Mouse (Mus musculus) CH12.LX (cell line): ENCODE data around the gene Trpm3. TPM values are rescaled to one million over a fixed set of nuclear protein-coding genes. Genes with fewer than 3 reads are reported as not detected.

Experiments
- DNase-seq: peaks from one replicate; pipeline ENCODE4 v3.0.0-alpha.2; 2013; ENCODE audit errors: extremely low read depth
- H3K27ac ChIP-seq: 2 replicates; pipeline ENCODE4 v1.5.1; 2012; ENCODE audit warnings: low read depth, mild to moderate bottlenecking, control low read depth, moderate library complexity; ENCODE audit not compliant: insufficient read depth
- H3K27me3 ChIP-seq: replicated peaks from 2 replicates; pipeline ENCODE3; 2012; ENCODE audit warnings: inconsistent platforms
- H3K36me3 ChIP-seq, 2 experiments: replicated peaks in 1 of 2; 2 replicates each; pipeline versions ENCODE3 to v1.6.1; 2012; ENCODE audit warnings: inconsistent platforms in 1 of 2, low read length in 1 of 2, mild to moderate bottlenecking in 1 of 2, mixed read lengths in 1 of 2, moderate library complexity in 1 of 2; ENCODE audit not compliant: control insufficient read depth in 1 of 2, insufficient read depth in 1 of 2
- H3K4me1 ChIP-seq, 2 experiments: 2 replicates each; pipeline ENCODE4 v1.6.1; 2012; ENCODE audit warnings: inconsistent platforms in 1 of 2, moderate library complexity in 1 of 2; ENCODE audit not compliant: insufficient read depth in 2 of 2, control insufficient read depth in 1 of 2
- H3K4me2 ChIP-seq: 2 replicates; pipeline ENCODE4 v1.6.1; 2012; ENCODE audit warnings: low read depth, mild to moderate bottlenecking, control low read depth; ENCODE audit not compliant: poor library complexity, insufficient read depth, severe bottlenecking
- H3K4me3 ChIP-seq, 3 experiments: fragments of 150-350 bp in 1 of 3; sonication (generic) in 1 of 3; replicated peaks in 1 of 3; 2 replicates each; pipeline versions ENCODE3 to v1.5.1; 2011 to 2012; ENCODE audit warnings: low read depth in 2 of 3, low read length in 2 of 3, mild to moderate bottlenecking in 2 of 3, moderate library complexity in 2 of 3, control low read depth in 1 of 3, improper control_type of control experiment in 1 of 3, inconsistent platforms in 1 of 3, mixed read lengths in 1 of 3; ENCODE audit not compliant: poor library complexity in 1 of 3
- H3K79me2 ChIP-seq: replicated peaks from 2 replicates; pipeline ENCODE4 v1.6.1; 2012; ENCODE audit warnings: mild to moderate bottlenecking, moderate library complexity; ENCODE audit not compliant: control insufficient read depth, poor library complexity, insufficient read depth, severe bottlenecking; ENCODE audit errors: extremely low read depth
- H3K9ac ChIP-seq: 2 replicates; pipeline ENCODE4 v1.6.1; 2012; ENCODE audit warnings: low read depth, mild to moderate bottlenecking, control low read depth, moderate library complexity; ENCODE audit not compliant: insufficient read depth
- H3K9me3 ChIP-seq: replicated peaks from 2 replicates; pipeline ENCODE3; 2012; ENCODE audit warnings: low read length, inconsistent platforms, mixed read lengths
- CHD2 ChIP-seq: IDR thresholded peaks from 2 replicates; pipeline ENCODE4 v1.6.1; 2011; ENCODE audit warnings: low read length, improper control_type of control experiment
- CTCF ChIP-seq, 2 experiments: IDR thresholded peaks in 1 of 2; conservative IDR thresholded peaks in 1 of 2; 2 replicates each; pipeline ENCODE4 v1.5.1; 2011 to 2012; ENCODE audit warnings: low read depth in 2 of 2, low read length in 2 of 2, improper control_type of control experiment in 1 of 2, inconsistent platforms in 1 of 2, mild to moderate bottlenecking in 1 of 2, moderate library complexity in 1 of 2
- EP300 ChIP-seq: IDR thresholded peaks from 2 replicates; pipeline ENCODE4 v1.6.1; 2011; ENCODE audit warnings: low read length, improper control_type of control experiment
- ETS1 ChIP-seq: conservative IDR thresholded peaks from 2 replicates; pipeline ENCODE4 v1.6.1; 2012; ENCODE audit warnings: low read depth, mild to moderate bottlenecking, inconsistent platforms, low read length, improper control_type of control experiment, moderate library complexity
- GABPA ChIP-seq: IDR thresholded peaks from 2 replicates; pipeline ENCODE4 v1.6.1; 2012; ENCODE audit warnings: low read depth, low read length, improper control_type of control experiment, inconsistent platforms; ENCODE audit not compliant: insufficient replicate concordance
- IRF4 ChIP-seq: IDR thresholded peaks from 2 replicates; pipeline ENCODE4 v1.6.1; 2014; ENCODE audit warnings: low read depth, mild to moderate bottlenecking, inconsistent platforms, low read length, improper control_type of control experiment
- JUN ChIP-seq: IDR thresholded peaks from 2 replicates; pipeline ENCODE4 v1.6.1; 2011; ENCODE audit warnings: low read depth, mild to moderate bottlenecking, low read length, improper control_type of control experiment, moderate library complexity; ENCODE audit not compliant: insufficient read depth
- KAT2A ChIP-seq: IDR thresholded peaks from 2 replicates; pipeline ENCODE4 v1.6.1; 2012; ENCODE audit warnings: low read length, improper control_type of control experiment, inconsistent platforms; ENCODE audit not compliant: insufficient replicate concordance
- NELFE ChIP-seq: IDR thresholded peaks from 2 replicates; pipeline ENCODE4 v1.6.1; 2011; ENCODE audit warnings: low read depth, low read length, improper control_type of control experiment
- NRF1 ChIP-seq: IDR thresholded peaks from 2 replicates; pipeline ENCODE4 v1.6.1; 2014; ENCODE audit warnings: low read depth, mild to moderate bottlenecking, inconsistent platforms, low read length, improper control_type of control experiment, moderate library complexity
- PAX5 ChIP-seq: IDR thresholded peaks from 2 replicates; pipeline ENCODE4 v1.6.1; 2012; ENCODE audit warnings: low read length, inconsistent platforms, mixed read lengths
- POLR2A ChIP-seq: IDR thresholded peaks from 2 replicates; pipeline ENCODE4 v1.6.1; 2011; ENCODE audit warnings: low read depth, mild to moderate bottlenecking, improper control_type of control experiment, low read length
- RAD21 ChIP-seq: IDR thresholded peaks from 2 replicates; pipeline ENCODE4 v1.6.1; 2011; ENCODE audit warnings: low read depth, mild to moderate bottlenecking, low read length, improper control_type of control experiment, moderate library complexity
- SMC3 ChIP-seq: IDR thresholded peaks from 2 replicates; pipeline ENCODE4 v1.6.1; 2011; ENCODE audit warnings: low read depth, low read length, improper control_type of control experiment
- TBP ChIP-seq: conservative IDR thresholded peaks from 2 replicates; pipeline ENCODE4 v1.6.1; 2011; ENCODE audit warnings: low read depth, low read length, improper control_type of control experiment
- TCF12 ChIP-seq: IDR thresholded peaks from 2 replicates; pipeline ENCODE4 v1.6.1; 2014; ENCODE audit warnings: low read depth, mild to moderate bottlenecking, inconsistent platforms, low read length, improper control_type of control experiment
- USF2 ChIP-seq: conservative IDR thresholded peaks from 2 replicates; pipeline ENCODE4 v1.6.1; 2011; ENCODE audit warnings: low read depth, low read length, improper control_type of control experiment
- ZKSCAN1 ChIP-seq: IDR thresholded peaks from 2 replicates; pipeline ENCODE4 v1.6.1; 2012; ENCODE audit warnings: low read depth, inconsistent platforms, low read length, improper control_type of control experiment, borderline replicate concordance
- ZMIZ1 ChIP-seq: IDR thresholded peaks from 2 replicates; pipeline ENCODE4 v1.6.1; 2012; ENCODE audit warnings: low read depth, mild to moderate bottlenecking, inconsistent platforms, low read length, improper control_type of control experiment
- ZNF384 ChIP-seq: IDR thresholded peaks from 2 replicates; pipeline ENCODE4 v1.6.1; 2012; ENCODE audit warnings: low read depth, low read length, improper control_type of control experiment, inconsistent platforms
- dilution Hi-C: fragments of 300-500 bp; cut with MboI; formaldehyde crosslinking; loops from 2 replicates; pipeline ENCODE4 v1.14.3; 2020; ENCODE audit warnings: low sequenced_read_pairs; ENCODE audit not compliant: extremely low pct_unique_long_range_greater_than_20kb, extremely low pct_ligation_motif_present
- in situ Hi-C: fragments of 300-500 bp; cut with MboI; formaldehyde crosslinking; loops from 3 replicates; pipeline ENCODE4 v1.14.3; 2019; ENCODE audit warnings: low sequenced_read_pairs, low pct_ligation_motif_present, low pct_unique_long_range_greater_than_20kb, mixed read lengths
- polyA plus RNA-seq: library from polyadenylated mRNA; unstranded; fragments of >175 nt; gene quantifications from 2 replicates; pipeline ENCODE4 v1.2.1, GENCODE M21; 2012; ENCODE audit warnings: low read depth; ENCODE audit not compliant: insufficient read length
- total RNA-seq, 2 experiments: library from RNA; depleted of rRNA; stranded (reverse); fragments of 300-350 nt in 1 of 2; fragments of >200 nt in 1 of 2; gene quantifications; 2 replicates each; pipeline ENCODE4 v1.2.3; 2012 to 2014

Gene Trpm3
- total and polyA plus RNA-seq, 3 experiments: 0.01 TPM; not detected in 2

DNA sequence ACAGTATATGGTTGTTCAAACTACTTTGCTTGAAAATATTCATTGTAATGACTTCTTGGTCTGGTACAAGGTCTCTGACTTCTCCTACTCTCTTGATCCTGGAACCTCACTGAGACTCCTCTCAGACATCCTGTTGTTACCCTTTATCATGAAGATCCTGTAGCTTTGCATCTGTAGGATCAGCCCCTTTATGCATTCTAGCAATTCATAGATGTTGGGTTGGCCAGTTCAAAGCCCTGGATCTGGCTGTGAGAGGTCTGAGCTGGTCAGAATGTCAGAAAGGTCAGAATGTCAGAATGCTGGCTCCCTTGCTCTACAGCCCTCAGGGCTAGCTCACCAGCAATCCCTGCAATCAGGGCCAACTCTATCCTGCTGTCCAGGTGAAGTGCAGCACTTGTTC is 95.3 kb downstream of the Trpm3 start:
- Histone ChIP-seq H3K4me2 (no peak overlapping the region), H3K79me2 (no peaks in the 10 kb centered on the region), H3K27me3 (no peaks in the 10 kb centered on the region), H3K4me1 (no peaks in the 10 kb centered on the region), H3K27ac (no peak overlapping the region), H3K4me3 (no peak overlapping the region), H3K9ac (no peak overlapping the region), H3K9me3 (no peaks in the 10 kb centered on the region), H3K36me3 (no peaks in the 10 kb centered on the region)
- no peak for TF ChIP-seq ETS1
- in situ Hi-C loops (no loop called here), dilution Hi-C loops (no loop called here)
- no peak for DNase-seq

DNA sequence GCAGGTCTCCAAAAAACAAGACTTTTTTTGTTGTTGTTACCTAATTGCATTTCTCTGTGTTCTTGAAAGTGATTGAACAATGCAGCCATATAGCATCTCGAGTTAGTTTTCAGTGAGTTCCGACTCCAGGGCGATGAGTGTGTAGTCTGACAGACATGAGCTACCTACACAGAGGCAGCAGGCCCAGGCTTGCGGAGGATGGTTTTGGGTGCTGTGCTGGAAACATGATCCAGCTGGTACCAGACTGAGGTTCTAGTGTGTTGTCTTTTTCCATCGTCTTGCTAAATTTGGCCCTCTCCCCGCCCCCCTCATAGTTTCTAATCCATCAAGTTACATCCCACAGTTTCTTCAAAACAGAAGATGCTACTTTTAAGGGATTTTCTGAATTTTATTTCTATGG is 110.2 kb downstream of the Trpm3 start:
- H3K9ac ChIP-seq: no peak overlapping the region
- TF ChIP-seq TCF12 (no peak), ZNF384 (no peak), PAX5 (no peak), ETS1 (no peak)
- TF ChIP-seq, all 38 proteins: peak for 0
- no peaks in the 10 kb centered on the region for H3K27me3 ChIP-seq
- dilution Hi-C loops: no loop called here
- DNase-seq: no peak
- no peak overlapping the region for H3K4me2 ChIP-seq
- no peaks in the 10 kb centered on the region for H3K36me3 ChIP-seq
- no peak overlapping the region for H3K4me3 ChIP-seq
- in situ Hi-C loops: no loop called here
- no peaks in the 10 kb centered on the region for H3K79me2 ChIP-seq
- H3K4me1 ChIP-seq: no peaks in the 10 kb centered on the region
- no peak overlapping the region for H3K27ac ChIP-seq
- H3K9me3 ChIP-seq: no peaks in the 10 kb centered on the region

DNA sequence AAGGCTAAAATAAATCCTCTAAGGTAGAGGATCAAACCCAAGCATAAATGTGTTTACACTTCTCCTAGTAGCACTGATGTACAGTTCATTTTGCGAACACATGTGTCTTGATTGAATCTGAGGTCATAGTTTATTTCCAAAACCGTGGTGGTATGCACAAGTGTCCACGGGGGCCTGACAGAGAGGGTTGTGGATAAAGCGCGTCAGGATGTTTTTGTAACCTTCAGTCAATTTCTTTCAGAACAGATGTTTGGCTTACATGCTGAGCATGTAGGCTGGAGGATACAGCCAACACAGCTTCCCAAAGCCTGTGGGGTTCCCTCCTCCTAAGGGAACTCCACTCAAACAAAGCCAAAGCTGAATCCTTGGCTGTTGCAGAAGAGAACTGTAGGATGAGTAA is 134.1 kb downstream of the Trpm3 start:
- Histone ChIP-seq H3K36me3 (no peaks in the 10 kb centered on the region), H3K4me2 (no peak overlapping the region)

More for the DNA sequence above, 134.1 kb downstream of the Trpm3 start:
- Histone ChIP-seq H3K79me2 (no peaks in the 10 kb centered on the region), H3K27me3 (no peaks in the 10 kb centered on the region), H3K27ac (no peak overlapping the region), H3K9ac (no peak overlapping the region), H3K4me1 (no peaks in the 10 kb centered on the region), H3K9me3 (no peaks in the 10 kb centered on the region), H3K4me3 (no peak overlapping the region)
- TF ChIP-seq JUN (no peak), ETS1 (no peak), ZMIZ1 (no peak), ZNF384 (no peak), TBP (no peak), NELFE (no peak), USF2 (no peak), TCF12 (no peak), KAT2A (no peak), SMC3 (no peak), CTCF (conservative IDR thresholded peaks at IDR 0.05 in 1 of 2, IDR thresholded peaks at IDR 0.05 in 1 of 2; ENCODE audit: low read depth in 2 of 2, low read length in 2 of 2) (no peak), PAX5 (no peak), GABPA (no peak), IRF4 (no peak), EP300 (no peak), NRF1 (no peak), POLR2A (no peak), ZKSCAN1 (no peak), CHD2 (no peak), RAD21 (no peak)
- in situ Hi-C loops: no loop called here
- dilution Hi-C loops: no loop called here
- DNase-seq: no peak
